7 mouse cellular contexts compared by ENCODE assay signal in genomic region chr1:172562641-172563464, GRCm38 (mm10). TPM values are rescaled to one million over a fixed set of nuclear protein-coding genes. Genes with fewer than 3 reads are reported as not detected.
DNase-seq lines count a peak whose midpoint lies in the region; ATAC-seq and TF ChIP-seq lines count a peak whose summit lies in the region.

No protein-coding gene starts in this region.

- no peaks in the 10 kb centered on the region for H3K36me3 ChIP-seq in embryonic facial prominence, embryonic 13.5 days
- no peaks in the 10 kb centered on the region for H3K36me3 ChIP-seq in heart, embryonic 10.5 days
- no peaks in the 10 kb centered on the region for H3K36me3 ChIP-seq in limb, embryonic 14.5 days (ENCODE audit: control insufficient read depth, insufficient read depth, low read length)
- no peaks in the 10 kb centered on the region for H3K36me3 ChIP-seq in midbrain, embryonic 15.5 days (replicated peaks)
- no peaks in the 10 kb centered on the region for H3K36me3 ChIP-seq in spleen, adult 2 months (ENCODE audit: control insufficient read depth, insufficient read depth, low read length)

- H3K9ac ChIP-seq in embryonic facial prominence, embryonic 13.5 days = peak overlapping the region; percentile 80
- peak overlapping the region; percentile 68 for H3K9ac ChIP-seq in limb, embryonic 14.5 days (ENCODE audit: low read depth, low read length, severe bottlenecking)
- H3K9ac ChIP-seq in midbrain, embryonic 15.5 days = peak overlapping the region; percentile 57

- TF ChIP-seq CTCF in spleen, adult 2 months (IDR thresholded peaks at IDR 0.05; ENCODE audit: extremely low read depth, insufficient read depth, insufficient read length, insufficient replicate concordance) = peak; percentile 60; the same call in 1 of the 2 replicates

- peak overlapping the region; percentile 67 for H3K4me3 ChIP-seq in embryonic facial prominence, embryonic 13.5 days
- peak overlapping the region; percentile 84 for H3K4me3 ChIP-seq in heart, embryonic 10.5 days
- H3K4me3 ChIP-seq in limb, embryonic 14.5 days (replicated peaks; ENCODE audit: low read length) = peak overlapping the region; percentile 69
- peak overlapping the region; percentile 53 for H3K4me3 ChIP-seq in midbrain, embryonic 15.5 days
- peak overlapping the region; percentile 69 for H3K4me3 ChIP-seq in spleen, adult 2 months (ENCODE audit: extremely low read depth, insufficient read depth, insufficient read length)

- ATAC-seq in embryonic facial prominence, embryonic 13.5 days (ENCODE audit: insufficient number of reproducible peaks, insufficient read depth, low FRiP score, low TSS enrichment, low read depth) = peak; percentile 84
- ATAC-seq in limb, embryonic 14.5 days (ENCODE audit: low FRiP score, low read depth) = peak; percentile 92
- ATAC-seq in midbrain, embryonic 15.5 days (replicated peaks) = peak; percentile 92

- H3K27ac ChIP-seq in embryonic facial prominence, embryonic 13.5 days = peak overlapping the region; percentile 48; the same call in 1 of the 2 replicates
- peak overlapping the region; percentile 88 for H3K27ac ChIP-seq in heart, embryonic 10.5 days
- 0 out of 2 replicates have a peak overlapping the region, but pooled peaks have one; percentile 26 for H3K27ac ChIP-seq in limb, embryonic 14.5 days (replicated peaks; ENCODE audit: low read depth, low read length)
- peak overlapping the region; percentile 63 for H3K27ac ChIP-seq in midbrain, embryonic 15.5 days
- H3K27ac ChIP-seq in spleen, adult 2 months (ENCODE audit: insufficient read depth, low read length) = no peak overlapping the region

- no peaks in the 10 kb centered on the region for H3K9me3 ChIP-seq in embryonic facial prominence, embryonic 13.5 days
- H3K9me3 ChIP-seq in heart, embryonic 10.5 days = no peaks in the 10 kb centered on the region
- no peaks in the 10 kb centered on the region for H3K9me3 ChIP-seq in limb, embryonic 14.5 days (ENCODE audit: control insufficient read depth, low read length)
- no peaks in the 10 kb centered on the region for H3K9me3 ChIP-seq in midbrain, embryonic 15.5 days

- under 1% methylated on average over 66 of the region's 66 CpGs for WGBS in embryonic facial prominence, embryonic 13.5 days
- WGBS in heart, embryonic 10.5 days = under 1% methylated on average over 66 of the region's 66 CpGs
- WGBS in limb, embryonic 14.5 days = under 1% methylated on average over 62 of the region's 66 CpGs
- WGBS in midbrain, embryonic 15.5 days = under 1% methylated on average over 66 of the region's 66 CpGs
- WGBS in spleen, adult 2 months = under 1% methylated on average over 64 of the region's 66 CpGs

- DNase-seq in adrenal gland, postnatal 36 days = peak; percentile 81 to 87
- peak; percentile 88 for DNase-seq in heart, embryonic 10.5 days (ENCODE audit: low spot score)
- DNase-seq in kidney, adult 9 months = peak; percentile 84
- peak; percentile 83 for DNase-seq in limb, embryonic 14.5 days (ENCODE audit: low spot score)
- peak; percentile 28 to 49 for DNase-seq in spleen, adult 2 months (ENCODE audit: low read depth in 1 of 2, low spot score in 2 of 2)

- TF ChIP-seq POLR2A in limb, embryonic 14.5 days (IDR thresholded peaks at IDR 0.05; ENCODE audit: borderline replicate concordance, extremely low read depth, insufficient read depth, insufficient read length) = 0 out of 2 replicates have a peak, but pooled peaks have one; percentile 17
- TF ChIP-seq POLR2A in spleen, adult 2 months (IDR thresholded peaks at IDR 0.05; ENCODE audit: low read depth, low read length) = no peak

- peak overlapping the region; percentile 95 for H3K4me2 ChIP-seq in embryonic facial prominence, embryonic 13.5 days
- peak overlapping the region; percentile 95 for H3K4me2 ChIP-seq in limb, embryonic 14.5 days (replicated peaks; ENCODE audit: low read depth, low read length, severe bottlenecking)
- peak overlapping the region; percentile 91 for H3K4me2 ChIP-seq in midbrain, embryonic 15.5 days

- H3K4me1 ChIP-seq in embryonic facial prominence, embryonic 13.5 days = peaks cover 23% of the 10 kb centered on the region
- H3K4me1 ChIP-seq in heart, embryonic 10.5 days = peaks cover 26% of the 10 kb centered on the region
- peaks cover 7% of the 10 kb centered on the region; the same call in 1 of the 2 replicates for H3K4me1 ChIP-seq in limb, embryonic 14.5 days (ENCODE audit: control insufficient read depth, insufficient read depth, low read length)
- peaks cover 17% of the 10 kb centered on the region for H3K4me1 ChIP-seq in midbrain, embryonic 15.5 days
- peaks cover 10% of the 10 kb centered on the region for H3K4me1 ChIP-seq in spleen, adult 2 months (ENCODE audit: control insufficient read depth, insufficient read depth, insufficient read length)

- peaks cover 49% of the 10 kb centered on the region for H3K27me3 ChIP-seq in embryonic facial prominence, embryonic 13.5 days
- peaks cover 73% of the 10 kb centered on the region for H3K27me3 ChIP-seq in heart, embryonic 10.5 days (ENCODE audit: insufficient read depth, poor library complexity, severe bottlenecking)
- peaks cover 27% of the 10 kb centered on the region for H3K27me3 ChIP-seq in limb, embryonic 14.5 days (ENCODE audit: control insufficient read depth, insufficient read depth, low read length)
- peaks cover 21% of the 10 kb centered on the region for H3K27me3 ChIP-seq in midbrain, embryonic 15.5 days (replicated peaks)
- H3K27me3 ChIP-seq in spleen, adult 2 months (ENCODE audit: control insufficient read depth, insufficient read depth, low read length) = peaks cover 18% of the 10 kb centered on the region

RNA-seq across cellular contexts. Expression of gene Vsig8, which starts 7.1 kb away (rescaled TPM):
- under 1 TPM in 1 of 2 experiments, not detected in 1; 0.16 TPM for total RNA-seq in adrenal gland, postnatal 36 days (2021)
- 0.40 and 0.77 TPM in 2 replicates for polyA plus RNA-seq in embryonic facial prominence, embryonic 13.5 days (2015; fragmentation: Nextera tagmentation; extraction: Ambion mirVana)
- polyA plus RNA-seq in heart, embryonic 10.5 days (2016; fragmentation: Nextera tagmentation; extraction: Ambion mirVana) = 0.12 TPM in 1 of 2 replicates, not detected in the other
- 0.23 and 0.49 TPM in 2 replicates for polyA plus RNA-seq in limb, embryonic 14.5 days (2012; rRNA removed)
- polyA plus RNA-seq in limb, embryonic 14.5 days (2014; fragmentation: Nextera tagmentation; extraction: Ambion mirVana) = 0.30 and 0.40 TPM in 2 replicates
- polyA plus RNA-seq in midbrain, embryonic 15.5 days (2015; fragmentation: Nextera tagmentation; extraction: Ambion mirVana) = 0.32 and 0.37 TPM in 2 replicates
- polyA plus RNA-seq in spleen, adult 2 months (2012; rRNA removed) = 0.09 and 0.29 TPM in 2 replicates

RNA-seq across cellular contexts. Expression of gene Slamf8, which starts 27.5 kb away (rescaled TPM):
- total RNA-seq in adrenal gland, postnatal 36 days (2021) = under 1 TPM; 0.40 to 0.50 TPM
- polyA plus RNA-seq in embryonic facial prominence, embryonic 13.5 days (2015; fragmentation: Nextera tagmentation; extraction: Ambion mirVana) = 0.17 and 0.26 TPM in 2 replicates
- not detected in 2 replicates for polyA plus RNA-seq in heart, embryonic 10.5 days (2016; fragmentation: Nextera tagmentation; extraction: Ambion mirVana)
- polyA plus RNA-seq in limb, embryonic 14.5 days (2012; rRNA removed) = 0.30 and 0.74 TPM in 2 replicates
- polyA plus RNA-seq in limb, embryonic 14.5 days (2014; fragmentation: Nextera tagmentation; extraction: Ambion mirVana) = 0.28 TPM in 1 of 2 replicates, not detected in the other
- polyA plus RNA-seq in midbrain, embryonic 15.5 days (2015; fragmentation: Nextera tagmentation; extraction: Ambion mirVana) = not detected in 2 replicates
- 15.8 and 18.6 TPM in 2 replicates for polyA plus RNA-seq in spleen, adult 2 months (2012; rRNA removed)

RNA-seq across cellular contexts. Expression of gene Fcrl6, which starts 39.5 kb away (rescaled TPM):
- total RNA-seq in adrenal gland, postnatal 36 days (2021) = not detected
- 0.74 and 0.88 TPM in 2 replicates for polyA plus RNA-seq in embryonic facial prominence, embryonic 13.5 days (2015; fragmentation: Nextera tagmentation; extraction: Ambion mirVana)
- not detected in 2 replicates for polyA plus RNA-seq in heart, embryonic 10.5 days (2016; fragmentation: Nextera tagmentation; extraction: Ambion mirVana)
- polyA plus RNA-seq in limb, embryonic 14.5 days (2012; rRNA removed) = 1.4 and 1.5 TPM in 2 replicates
- 0.72 and 1.5 TPM in 2 replicates for polyA plus RNA-seq in limb, embryonic 14.5 days (2014; fragmentation: Nextera tagmentation; extraction: Ambion mirVana)
- 0.17 and 0.19 TPM in 2 replicates for polyA plus RNA-seq in midbrain, embryonic 15.5 days (2015; fragmentation: Nextera tagmentation; extraction: Ambion mirVana)
- polyA plus RNA-seq in spleen, adult 2 months (2012; rRNA removed) = 0.06 TPM in 1 of 2 replicates, not detected in the other

RNA-seq across cellular contexts. Expression of gene Cfap45, which starts 42.3 kb away (rescaled TPM):
- under 1 TPM; 0.30 to 0.89 TPM for total RNA-seq in adrenal gland, postnatal 36 days (2021)
- polyA plus RNA-seq in embryonic facial prominence, embryonic 13.5 days (2015; fragmentation: Nextera tagmentation; extraction: Ambion mirVana) = 2.0 and 2.3 TPM in 2 replicates
- polyA plus RNA-seq in heart, embryonic 10.5 days (2016; fragmentation: Nextera tagmentation; extraction: Ambion mirVana) = 1.7 and 2.4 TPM in 2 replicates
- polyA plus RNA-seq in limb, embryonic 14.5 days (2012; rRNA removed) = 0.70 and 1.3 TPM in 2 replicates
- polyA plus RNA-seq in limb, embryonic 14.5 days (2014; fragmentation: Nextera tagmentation; extraction: Ambion mirVana) = 0.97 and 0.98 TPM in 2 replicates
- polyA plus RNA-seq in midbrain, embryonic 15.5 days (2015; fragmentation: Nextera tagmentation; extraction: Ambion mirVana) = 3.7 and 4.2 TPM in 2 replicates
- 0.19 and 0.20 TPM in 2 replicates for polyA plus RNA-seq in spleen, adult 2 months (2012; rRNA removed)
